Mouse (Mus musculus): ENCODE measurements around the gene Lrrc58.

GRCm38 (mm10) chr16:37929006-37929405, 60.8 kb downstream of the Lrrc58 start:
- TF ChIP-seq TCF12 (IDR thresholded peaks at IDR 0.05; ENCODE audit: low read depth, low read length) (no peak), CTCF (IDR thresholded peaks at IDR 0.05 in 2 of 3, conservative IDR thresholded peaks at IDR 0.05 in 1 of 3; ENCODE audit: control insufficient read depth in 1 of 3, insufficient read depth in 1 of 3, low read depth in 2 of 3, low read length in 3 of 3, poor library complexity in 1 of 3, severe bottlenecking in 1 of 3) (no peak), GATA1 (IDR thresholded peaks at IDR 0.05; ENCODE audit: low read depth, low read length) (no peak), USF1 (IDR thresholded peaks at IDR 0.05; ENCODE audit: low read depth, low read length) (no peak), MAX (IDR thresholded peaks at IDR 0.05; ENCODE audit: low read length) (no peak), ETS1 (IDR thresholded peaks at IDR 0.05; ENCODE audit: low read depth, low read length) (no peak)
